Mouse (Mus musculus): ENCODE results near the gene Ptpro.
"Not testable (repeated sequence)": the region's sequence is repeated elsewhere in the genome, so short reads cannot be mapped to it uniquely, and the experiment has no call there.

Gene Ptpro

DNA sequence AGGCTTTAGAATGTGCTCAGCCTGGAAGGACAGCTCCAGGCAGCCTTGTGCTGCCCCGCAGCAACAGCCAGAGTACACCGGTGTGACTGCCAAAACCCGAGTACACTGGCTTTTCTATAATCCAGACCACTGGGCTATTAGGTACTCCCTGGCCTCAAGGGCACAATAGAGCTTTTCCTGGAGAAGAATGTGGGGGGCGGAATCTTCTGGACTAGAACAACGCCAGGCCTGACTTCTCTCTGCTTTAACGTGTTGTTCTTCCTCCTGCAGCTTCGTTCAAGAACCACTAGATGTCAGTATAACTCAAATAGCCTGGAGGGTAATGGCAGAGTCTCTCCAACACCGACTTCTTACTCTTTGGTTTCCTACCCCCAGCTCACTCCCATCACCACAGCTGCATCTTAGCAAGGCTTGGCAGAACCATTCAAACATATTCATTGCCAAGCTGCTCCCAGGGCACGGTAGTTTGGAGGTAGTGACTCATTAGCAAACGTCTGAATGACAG, 203.5 kb downstream of the Ptpro start:
- peak; percentile 19 for DNase-seq (ENCODE audit: low read depth)

DNA sequence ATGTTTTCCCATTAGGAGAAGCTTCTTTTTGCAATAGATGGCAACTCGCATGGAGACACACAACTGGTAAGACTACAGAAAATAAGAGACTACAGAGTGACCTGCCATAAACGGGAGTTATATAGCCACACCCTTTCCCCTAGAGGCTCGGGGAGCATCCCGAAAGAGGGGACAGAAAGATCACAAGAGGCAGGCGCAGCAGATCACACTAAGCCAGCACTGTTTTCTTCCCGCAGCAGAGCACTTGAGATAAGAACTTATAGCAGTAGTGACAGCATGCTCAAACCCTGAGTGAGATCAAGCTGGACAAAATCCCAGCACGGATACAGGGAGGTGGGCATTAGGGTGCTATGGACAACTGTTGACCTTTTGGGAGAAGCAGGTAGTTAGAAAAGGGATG, 203.9 kb downstream of the Ptpro start:
- no peak for DNase-seq (ENCODE audit: low read depth)

DNA sequence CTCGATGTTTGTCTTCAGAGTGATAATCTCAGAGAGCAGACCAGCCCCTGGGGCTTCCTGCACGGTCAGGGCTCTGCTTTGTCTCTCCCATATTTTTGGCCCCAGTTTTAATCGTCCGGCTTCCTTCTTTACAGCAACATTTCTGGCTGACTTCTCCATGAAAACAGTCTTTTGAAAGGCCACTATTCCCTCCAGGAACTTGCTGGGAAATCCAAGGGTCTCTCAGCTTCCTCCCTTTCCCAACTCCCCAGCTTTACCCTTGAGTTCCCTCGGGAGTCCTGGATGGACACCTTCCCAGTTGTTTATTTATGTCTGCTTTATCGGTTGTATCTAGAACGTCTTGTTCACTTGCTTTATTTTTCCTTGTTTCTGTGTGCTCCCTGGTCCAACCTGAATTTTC, 205.1 kb downstream of the Ptpro start:
- no peak for DNase-seq (ENCODE audit: low read depth)

DNA sequence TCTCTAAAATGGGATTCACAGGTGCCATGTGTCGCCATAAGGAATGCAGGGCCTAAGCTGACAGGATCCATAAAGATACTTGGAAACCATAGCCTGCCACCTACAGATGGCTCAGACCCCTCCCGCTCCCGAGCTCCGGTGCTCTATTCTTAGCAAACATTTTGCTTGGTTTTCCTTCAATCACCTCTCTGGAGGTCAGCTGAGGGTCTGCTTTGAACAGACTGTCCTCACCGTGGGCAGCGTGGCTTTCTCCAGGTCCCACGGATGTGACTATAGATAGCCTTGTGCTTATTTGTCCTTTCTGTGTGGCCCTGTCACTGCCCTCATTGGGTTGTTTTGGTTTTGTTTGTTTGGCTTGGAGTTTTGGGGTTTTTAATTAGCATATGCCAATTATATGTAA, 206.0 kb downstream of the Ptpro start:
- DNase-seq (ENCODE audit: low read depth): no peak

DNA sequence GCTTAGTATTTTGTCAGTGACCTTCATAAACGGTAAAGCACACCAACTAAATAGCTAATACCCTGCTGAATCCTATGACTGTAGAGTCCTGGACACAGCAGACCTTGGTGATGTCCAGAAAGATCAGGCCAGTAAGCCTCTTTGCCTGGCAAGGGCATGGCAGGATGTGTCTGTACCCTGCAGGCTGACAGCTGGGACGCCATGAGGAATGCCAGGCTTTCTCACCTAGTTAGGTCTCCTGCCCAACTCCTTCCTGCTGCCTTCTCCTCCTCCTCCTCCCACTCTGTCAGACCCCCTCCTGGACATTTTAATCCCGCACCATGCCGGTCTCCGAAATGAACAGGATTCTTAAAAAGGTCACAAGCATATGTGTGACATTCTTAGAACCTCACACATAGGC, 211.7 kb downstream of the Ptpro start:
- no peak for DNase-seq (ENCODE audit: low read depth)

DNA sequence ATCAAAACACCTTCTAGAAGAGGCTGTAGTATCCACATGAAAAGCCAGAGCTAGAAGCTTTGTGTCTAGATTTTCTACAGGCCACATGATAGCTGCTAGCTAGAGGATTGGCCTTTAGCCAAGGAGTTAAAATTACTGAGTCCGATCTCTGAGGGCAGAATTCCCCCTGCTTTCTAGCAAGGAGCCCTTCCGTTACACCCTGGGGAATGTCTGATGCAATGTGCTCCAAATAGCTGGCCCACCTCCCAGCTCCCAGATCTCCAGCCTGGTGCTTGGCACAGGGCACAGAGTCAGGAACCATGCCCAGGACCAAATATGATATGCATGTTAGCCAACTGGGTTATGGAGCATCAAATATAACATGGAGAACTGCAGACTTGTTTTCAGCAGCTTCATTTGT, 213.1 kb downstream of the Ptpro start:
- DNase-seq (ENCODE audit: low read depth): no peak

DNA sequence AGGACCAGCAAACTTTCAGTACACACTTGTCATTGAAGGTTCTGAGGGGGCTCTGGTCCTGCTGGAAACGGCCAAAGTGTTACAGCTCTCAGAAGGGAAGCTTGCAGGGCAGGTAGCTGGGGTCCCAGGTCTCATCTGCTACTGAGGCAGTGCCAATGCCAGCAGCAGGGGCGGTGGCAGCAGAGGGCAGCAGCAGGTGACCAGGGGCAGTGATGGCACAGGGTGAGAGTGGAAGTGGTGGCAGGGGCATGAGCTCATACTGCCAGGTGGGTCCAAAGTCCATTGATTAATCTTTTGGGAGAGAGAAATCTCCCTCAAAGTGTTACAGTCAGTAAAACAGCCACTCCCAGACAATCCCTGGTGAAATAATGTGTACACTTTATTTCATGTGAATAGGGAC, 214.1 kb downstream of the Ptpro start:
- DNase-seq (ENCODE audit: low read depth): no peak

DNA sequence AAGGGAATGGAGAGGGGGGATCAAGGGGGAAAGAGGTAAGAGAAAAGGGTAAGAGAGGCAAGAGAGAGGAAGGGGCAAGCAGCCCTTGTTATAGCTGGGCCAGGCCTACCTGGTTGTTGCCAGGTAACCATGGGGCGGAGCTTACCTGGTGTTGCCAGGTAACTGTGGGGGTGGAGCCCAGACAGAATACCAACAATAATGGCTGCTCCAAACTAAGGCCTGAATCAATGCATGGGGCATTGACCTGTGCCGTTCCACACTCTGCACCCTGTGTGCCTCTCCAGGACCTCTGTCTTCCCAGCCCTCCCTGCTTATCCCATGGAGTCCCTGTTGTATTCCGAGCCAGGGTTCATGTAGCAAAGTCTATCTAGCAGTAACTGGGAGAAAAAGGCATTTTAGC, 215.6 kb downstream of the Ptpro start:
- no peak for DNase-seq (ENCODE audit: low read depth)

DNA sequence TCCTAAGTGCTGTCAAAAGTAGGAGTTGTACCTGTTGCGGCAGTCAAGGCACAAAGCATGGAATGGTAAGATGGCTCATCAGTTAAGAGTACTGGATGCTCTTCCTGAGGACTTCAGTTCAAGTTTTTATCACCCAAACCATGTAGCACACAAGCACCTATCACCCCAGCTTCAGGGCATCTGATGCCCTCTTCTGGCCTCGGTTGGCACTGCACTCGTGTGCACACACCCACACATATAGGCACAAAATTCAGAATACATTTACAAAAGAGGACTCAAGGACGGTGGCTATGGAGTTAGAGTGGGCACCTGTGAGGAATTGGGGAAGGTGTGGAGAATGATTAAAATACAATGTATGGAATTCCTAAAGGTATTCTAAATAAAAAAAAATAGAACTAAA, 217.4 kb downstream of the Ptpro start:
- no peak for DNase-seq (ENCODE audit: low read depth)

DNA sequence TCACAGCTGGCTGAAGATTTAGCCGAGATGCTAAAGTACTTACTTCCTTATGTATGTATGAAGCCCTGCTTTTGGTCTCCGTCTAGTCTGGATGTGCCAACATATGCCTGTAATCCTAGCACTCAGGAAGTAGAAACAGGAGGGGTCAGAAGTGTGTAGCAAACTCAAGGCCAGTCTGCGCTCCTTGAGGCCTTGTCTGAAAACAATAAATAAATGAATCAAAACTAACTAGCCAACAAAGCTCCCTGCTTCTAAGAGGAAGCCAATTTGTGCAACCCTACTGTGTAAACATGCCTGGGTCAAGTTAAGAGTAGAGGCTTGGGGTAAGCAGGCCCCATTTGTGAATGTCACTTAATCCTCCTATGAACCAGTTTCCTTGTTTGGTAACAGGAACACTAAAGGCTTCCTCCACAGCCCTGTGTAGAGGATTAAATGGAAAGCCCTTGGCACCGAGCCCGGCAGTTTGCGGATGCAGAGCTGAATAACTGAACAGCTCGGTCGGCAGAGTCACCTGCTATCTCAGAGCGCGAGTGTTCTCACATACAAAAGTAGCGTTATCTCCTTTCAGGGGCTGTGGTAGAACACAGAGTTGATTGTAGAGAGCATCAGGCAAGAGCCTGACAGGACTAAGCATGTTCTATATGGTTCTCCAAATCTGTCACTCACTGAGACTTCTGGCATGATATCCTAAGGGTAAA, 218.9 kb downstream of the Ptpro start:
- no peak for DNase-seq (ENCODE audit: low read depth)

DNA sequence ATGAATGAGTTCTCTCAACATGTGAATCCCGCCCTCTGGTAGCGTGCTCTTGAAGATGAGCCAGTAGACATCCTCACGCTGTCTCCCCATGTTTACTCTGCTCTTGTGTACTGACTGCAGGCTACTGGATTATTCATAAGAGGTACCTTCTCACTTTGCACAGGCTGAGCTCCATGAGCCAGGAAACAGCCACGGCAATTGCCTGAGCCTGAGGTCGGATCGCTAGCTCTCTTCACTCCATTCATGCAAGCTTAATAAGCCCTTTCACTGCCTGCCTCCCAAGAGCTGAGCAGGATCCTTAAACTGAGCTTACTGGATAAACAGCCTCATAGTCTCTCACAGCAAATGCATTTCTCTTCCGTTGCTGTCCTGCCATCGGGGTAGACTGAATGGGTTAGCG, 220.0 kb downstream of the Ptpro start:
- DNase-seq (ENCODE audit: low read depth): no peak

DNA sequence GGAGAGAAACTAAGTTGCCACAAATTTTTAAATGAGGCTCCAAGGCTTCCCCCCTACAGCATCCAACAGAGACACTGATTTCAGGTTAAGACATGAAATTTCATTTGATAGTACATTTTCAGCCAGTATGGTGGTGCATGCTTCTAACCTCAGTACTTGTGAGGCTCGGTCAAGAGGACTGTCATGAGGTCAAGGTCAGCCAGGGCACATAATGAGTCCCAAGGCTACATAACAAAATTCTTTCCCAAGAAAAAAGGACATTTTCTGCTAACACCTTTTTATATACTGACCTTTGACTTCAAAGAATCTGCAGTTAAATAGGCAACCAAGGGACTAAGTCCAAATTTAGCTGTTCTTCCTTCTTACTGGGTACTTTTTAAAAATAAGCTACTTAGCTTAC, 221.3 kb downstream of the Ptpro start:
- no peak for DNase-seq (ENCODE audit: low read depth)

DNA sequence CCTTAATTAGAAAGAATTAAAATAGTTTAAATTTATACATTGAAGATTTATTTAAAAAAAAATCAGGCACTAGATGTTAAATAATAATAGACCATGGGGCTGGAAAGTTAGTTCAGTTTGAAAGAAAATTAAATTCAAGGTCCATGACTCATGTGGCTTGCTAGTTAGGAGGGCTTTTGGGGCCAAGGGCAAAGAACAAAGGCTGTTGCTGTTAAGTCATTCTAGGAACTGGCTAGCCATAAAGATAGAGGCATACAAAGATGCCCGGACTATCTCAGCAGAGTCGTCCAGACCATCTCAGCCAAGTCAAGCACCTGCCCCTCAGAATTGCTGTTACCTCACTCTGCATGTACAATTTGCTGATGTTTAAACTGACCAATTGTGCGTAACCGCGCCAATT, 223.6 kb downstream of the Ptpro start:
- DNase-seq (ENCODE audit: low read depth): not testable (repeated sequence)

DNA sequence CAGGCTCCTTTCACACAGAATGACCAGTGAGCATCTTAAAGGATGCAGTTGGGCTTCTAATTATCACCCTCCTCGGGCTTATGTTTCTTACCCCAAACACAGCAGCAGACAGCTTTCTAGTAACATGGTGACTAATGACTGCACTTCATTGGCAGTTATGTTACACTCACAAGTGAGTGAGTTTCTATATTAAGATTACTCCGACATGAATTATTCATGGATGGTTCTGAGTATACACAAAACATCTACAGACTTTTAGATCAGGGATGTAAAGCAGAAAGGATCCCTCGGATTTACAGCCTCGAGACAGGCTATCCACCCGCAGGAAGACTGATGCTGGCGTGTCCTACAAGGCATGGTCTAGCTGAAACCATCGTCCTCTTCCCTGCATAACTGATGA, 230.8 kb downstream of the Ptpro start:
- DNase-seq (ENCODE audit: low read depth): no peak

DNA sequence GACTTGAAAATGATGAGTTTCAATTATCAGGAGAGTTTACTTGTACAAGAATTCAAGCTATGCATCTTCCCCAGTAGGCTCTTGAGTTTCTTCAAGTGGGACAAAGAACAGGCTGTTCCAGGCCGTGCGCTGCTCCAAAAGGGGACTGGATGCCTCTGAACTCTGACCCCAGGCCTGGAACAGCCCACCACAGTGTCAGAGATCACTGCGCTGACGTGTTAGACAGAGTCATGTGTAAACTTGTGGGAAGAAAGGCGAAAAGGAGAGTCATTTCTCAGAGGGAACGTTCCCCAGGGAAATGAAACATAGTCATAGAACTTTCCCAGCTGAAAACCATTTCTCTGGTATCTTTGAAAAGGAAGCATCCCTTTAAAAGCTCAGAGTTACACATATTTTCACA, 235.3 kb downstream of the Ptpro start:
- no peak for DNase-seq (ENCODE audit: low read depth)

DNA sequence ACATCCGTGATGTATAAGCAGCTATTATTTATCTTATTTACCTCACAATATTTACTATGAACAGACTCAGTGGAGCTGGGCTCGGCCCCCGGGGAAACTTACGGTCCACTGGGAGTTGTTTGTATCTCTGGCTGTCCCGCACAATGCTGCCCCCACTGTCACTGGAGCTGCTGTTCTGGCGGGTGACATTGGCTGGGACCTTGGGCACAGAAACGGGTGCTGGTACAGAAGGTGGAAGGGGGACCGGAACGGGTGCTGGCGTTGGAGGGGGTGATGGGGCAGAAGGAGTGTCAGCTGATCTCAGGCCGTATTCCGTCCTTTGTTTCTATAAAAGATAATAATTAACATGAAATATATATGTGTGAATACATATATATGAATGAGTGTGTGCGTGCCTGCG, 238.0 kb downstream of the Ptpro start:
- DNase-seq (ENCODE audit: low read depth): no peak

DNA sequence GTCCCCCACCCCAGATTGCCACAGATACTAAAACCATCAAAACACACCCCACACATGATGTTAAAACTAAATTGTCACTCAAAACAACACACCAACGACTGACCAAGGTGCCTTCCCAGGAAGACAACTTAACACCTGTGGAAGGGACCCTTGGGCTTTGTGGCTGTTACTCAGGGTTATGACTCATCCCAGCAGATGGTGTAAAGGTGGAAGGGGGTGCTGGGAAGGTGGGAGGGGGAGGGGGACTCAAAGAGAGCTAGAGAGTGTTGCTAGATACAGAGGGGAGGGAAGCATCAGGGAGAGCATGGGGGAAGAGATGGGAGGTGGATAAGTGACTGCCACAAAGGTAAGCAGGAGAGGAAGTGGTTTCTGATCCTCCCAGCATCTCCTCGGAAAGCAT, 239.5 kb downstream of the Ptpro start:
- no peak for DNase-seq (ENCODE audit: low read depth)

DNA sequence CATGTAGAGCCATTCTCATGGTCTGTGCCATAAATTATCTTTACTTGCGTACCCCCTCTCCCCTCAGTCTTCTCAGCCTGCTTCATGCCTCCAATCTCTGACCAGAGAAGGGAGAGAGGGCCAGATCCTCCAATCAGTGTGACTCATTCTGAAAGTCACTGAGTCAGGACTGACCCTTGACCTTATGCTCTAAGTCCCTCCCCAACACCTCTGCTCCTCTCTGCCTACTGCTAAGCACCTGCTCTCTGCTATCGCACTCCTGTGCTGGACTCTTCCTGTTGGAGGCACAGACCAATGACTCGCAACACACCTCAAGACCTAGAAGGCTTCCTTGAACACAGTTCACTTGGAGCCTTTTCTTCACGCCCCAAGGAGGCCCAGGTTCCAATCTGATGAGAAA, 240.5 kb downstream of the Ptpro start:
- no peak for DNase-seq (ENCODE audit: low read depth)

DNA sequence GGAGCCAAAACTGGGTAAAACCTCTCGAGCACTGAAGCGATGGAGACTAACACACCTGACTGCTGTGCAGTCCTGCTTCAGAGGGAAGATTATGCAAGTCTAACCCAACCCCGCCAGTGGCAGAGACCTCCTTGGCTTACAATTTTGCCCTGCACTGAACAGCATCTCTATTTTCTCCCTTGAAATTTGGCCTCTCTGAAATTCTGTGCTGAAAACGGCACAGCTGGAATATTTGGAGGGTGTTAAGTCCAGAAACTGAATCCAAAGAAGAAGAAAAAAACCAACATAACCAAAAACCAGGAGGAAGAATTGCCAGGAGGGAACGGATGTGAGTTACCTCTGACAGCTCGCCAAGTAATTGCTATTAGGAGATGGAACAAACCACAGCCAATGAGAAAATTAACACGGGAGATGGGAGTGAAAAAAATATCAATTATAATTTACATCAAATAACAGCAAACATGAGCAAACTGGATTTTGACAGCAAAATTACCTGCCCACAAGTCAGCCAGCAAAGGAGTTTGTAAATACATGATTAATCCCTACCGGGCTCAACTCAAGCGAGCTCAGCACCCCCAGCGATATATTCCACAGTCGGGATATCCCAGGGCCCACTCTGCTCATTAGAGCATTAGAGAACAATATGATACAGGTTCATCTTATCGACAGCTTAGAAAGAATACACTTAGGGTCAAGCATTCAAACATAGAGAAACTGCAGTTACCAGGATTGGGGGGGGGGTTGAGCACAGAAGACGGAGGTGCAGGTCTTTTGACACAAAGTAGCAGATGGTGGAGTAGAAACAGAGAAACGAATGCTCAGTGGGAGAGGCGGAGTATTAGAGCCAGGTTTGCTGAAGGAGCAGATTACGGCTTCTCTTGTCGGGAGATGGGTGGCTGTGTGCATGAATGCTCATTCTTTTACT, 241.4 kb downstream of the Ptpro start:
- DNase-seq (ENCODE audit: low read depth): no peak

DNA sequence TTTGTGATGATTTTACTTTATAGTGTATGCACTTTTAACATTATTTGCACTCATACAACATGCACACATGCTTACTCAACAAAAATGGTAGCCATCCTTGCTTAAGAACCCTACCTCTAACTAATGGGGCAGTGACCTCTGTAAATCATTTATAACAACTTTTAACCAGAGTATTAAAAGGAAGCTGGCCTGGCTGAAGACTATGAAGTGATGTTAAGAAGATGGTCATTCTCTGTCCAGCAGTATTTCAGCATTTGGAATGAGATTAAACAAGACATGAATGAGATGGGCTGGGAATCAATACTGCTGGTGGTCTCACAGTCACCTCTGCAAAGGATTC, 242.0 kb downstream of the Ptpro start:
- DNase-seq (ENCODE audit: low read depth): no peak

DNA sequence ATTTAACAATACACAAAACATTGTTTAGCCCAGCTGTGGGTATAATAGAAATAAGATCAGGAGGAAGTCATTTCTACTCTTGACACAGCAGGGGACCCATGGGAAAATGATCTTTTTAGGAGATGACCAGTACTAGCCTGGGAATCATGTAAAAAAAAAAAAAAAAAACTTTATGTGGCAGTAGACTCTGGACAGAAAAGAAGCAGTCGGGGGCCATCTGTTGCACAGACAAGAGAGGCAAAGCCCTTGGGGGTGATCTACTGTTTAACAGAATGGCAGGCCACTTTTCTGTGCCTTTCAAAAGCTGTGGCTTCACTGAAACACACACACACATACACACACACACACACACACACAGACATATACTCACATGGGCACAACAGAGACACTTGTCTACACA, 242.7 kb downstream of the Ptpro start:
- no peak for DNase-seq (ENCODE audit: low read depth)

DNA sequence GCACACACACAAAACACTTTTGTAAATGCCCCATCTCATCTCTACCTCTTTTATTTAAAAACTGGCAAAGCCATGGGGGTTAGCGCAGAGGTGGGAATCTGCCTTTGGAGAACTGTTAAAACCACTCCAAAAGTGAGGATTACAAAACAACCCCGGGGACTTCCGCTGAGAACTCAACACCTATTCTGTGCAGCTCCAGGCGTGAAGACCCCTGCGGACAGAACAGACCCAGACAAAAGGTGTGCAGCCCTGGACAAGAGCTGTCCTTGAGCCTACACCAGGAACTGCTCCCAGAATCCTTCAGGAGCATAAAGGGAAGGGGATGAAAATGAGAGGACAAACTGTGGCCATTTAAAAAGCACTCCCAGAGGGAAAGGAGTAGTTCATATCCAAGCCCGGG, 243.1 kb downstream of the Ptpro start:
- DNase-seq (ENCODE audit: low read depth): no peak

DNA sequence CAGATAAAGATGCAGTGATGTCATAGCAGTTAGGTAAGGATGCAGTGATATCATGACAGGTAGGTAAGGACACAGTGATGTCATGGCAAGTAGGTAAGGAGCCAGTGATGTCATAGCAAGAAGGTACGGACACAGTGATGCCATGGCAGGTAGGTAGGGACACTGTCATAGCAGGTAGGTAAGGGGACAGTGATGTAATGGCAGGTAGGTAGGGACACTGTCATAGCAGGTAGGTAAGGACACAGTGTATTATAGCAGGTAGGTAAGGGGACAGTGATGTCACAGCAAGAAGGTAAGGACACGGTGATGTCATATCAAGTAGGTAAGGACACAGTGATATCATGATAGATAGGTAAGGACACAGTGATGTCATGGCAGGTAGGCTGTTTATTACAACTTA, 244.4 kb downstream of the Ptpro start:
- DNase-seq (ENCODE audit: low read depth): no peak

Data from c-Kit-positive CD71-positive TER-119-negative erythroid progenitor cells, embryonic 14.5 days (primary cell).